Mouse (Mus musculus): ENCODE data around the gene Tob2.
A peak's percentile ranks its signal among the peaks of the same experiment; 100 is the strongest.

The Tob2 gene

GRCm38 (mm10) chr15:81838554-81839235 lies 19.9 kb downstream of the Tob2 start:
- DNase-seq (ENCODE audit: low spot score in 2 of 2), result no peak

GRCm38 (mm10) chr15:81836966-81837920 lies 21.4 kb downstream of the Tob2 start:
- DNase-seq (ENCODE audit: low spot score in 2 of 2), result no peak

- peak; percentile 70 to 88 for DNase-seq (ENCODE audit: low spot score in 2 of 2)
These were observed 22.3 kb downstream of the Tob2 start for GRCm38 (mm10) chr15:81836124-81836821.

- DNase-seq (ENCODE audit: low spot score in 2 of 2), result no peak
These were observed 23.4 kb downstream of the Tob2 start for GRCm38 (mm10) chr15:81835007-81835880.

- DNase-seq (ENCODE audit: low spot score in 2 of 2), result no peak
These were observed 24.3 kb downstream of the Tob2 start for GRCm38 (mm10) chr15:81834171-81834841.

GRCm38 (mm10) chr15:81833481-81833880 lies 25.1 kb downstream of the Tob2 start:
- no peak for DNase-seq (ENCODE audit: low spot score in 2 of 2)

GRCm38 (mm10) chr15:81832219-81832618 lies 26.4 kb downstream of the Tob2 start:
- DNase-seq (ENCODE audit: low spot score in 2 of 2), result no peak

GRCm38 (mm10) chr15:81831136-81831825 lies 27.3 kb downstream of the Tob2 start:
- DNase-seq (ENCODE audit: low spot score in 2 of 2), result peak; percentile 82 to 91

GRCm38 (mm10) chr15:81830530-81830929 lies 28.1 kb downstream of the Tob2 start:
- DNase-seq (ENCODE audit: low spot score in 2 of 2), result no peak

GRCm38 (mm10) chr15:81829208-81829580 lies 29.4 kb downstream of the Tob2 start:
- no peak for DNase-seq (ENCODE audit: low spot score in 2 of 2)

- no peak for DNase-seq (ENCODE audit: low spot score in 2 of 2)
These were observed 30.0 kb downstream of the Tob2 start for GRCm38 (mm10) chr15:81828426-81829207.

GRCm38 (mm10) chr15:81824832-81825231 lies 33.8 kb downstream of the Tob2 start:
- no peak for DNase-seq (ENCODE audit: low spot score in 2 of 2)

GRCm38 (mm10) chr15:81822631-81823030 lies 36.0 kb downstream of the Tob2 start:
- DNase-seq (ENCODE audit: low spot score in 2 of 2), result no peak

- no peak for DNase-seq (ENCODE audit: low spot score in 2 of 2)
These were observed 40.2 kb downstream of the Tob2 start for GRCm38 (mm10) chr15:81818404-81818803.

GRCm38 (mm10) chr15:81814716-81815370 lies 43.8 kb downstream of the Tob2 start:
- DNase-seq (ENCODE audit: low spot score in 2 of 2), result no peak

GRCm38 (mm10) chr15:81813986-81814705 lies 44.5 kb downstream of the Tob2 start:
- DNase-seq (ENCODE audit: low spot score in 2 of 2), result no peak

GRCm38 (mm10) chr15:81812696-81813631 lies 45.6 kb downstream of the Tob2 start:
- DNase-seq (ENCODE audit: low spot score in 2 of 2), result no peak
